Mouse (Mus musculus) lung, embryonic 15.5 days (tissue): ENCODE measurements around the gene Gna13. TPM values are rescaled to one million over a fixed set of nuclear protein-coding genes. Genes with fewer than 3 reads are reported as not detected.
A peak's percentile ranks its signal among the peaks of the same experiment; 100 is the strongest.

Experiments used
- ATAC-seq: fragments of 200-750 bp; cut with Nextera tagmentation; 2 replicates; pipeline ENCODE4 v1.8.0; 2017; ENCODE audit warnings: moderate number of reproducible peaks, borderline replicate concordance; ENCODE audit not compliant: low FRiP score, low TSS enrichment; ENCODE audit errors: extremely low read depth
- H3K27ac ChIP-seq: fragments of 300-500 bp; sonication (generic); 2 replicates; pipeline ENCODE4 v1.5.1; 2015; ENCODE audit warnings: moderate library complexity, mild to moderate bottlenecking, inconsistent platforms
- H3K27me3 ChIP-seq: fragments of 300-500 bp; sonication (generic); 2 replicates; pipeline ENCODE4 v1.6.1; 2015; ENCODE audit warnings: inconsistent platforms
- H3K36me3 ChIP-seq: fragments of 300-500 bp; sonication (generic); 2 replicates; pipeline ENCODE4 v1.6.1; 2015; ENCODE audit warnings: inconsistent platforms
- H3K4me1 ChIP-seq: fragments of 300-500 bp; sonication (generic); 2 replicates; pipeline ENCODE4 v1.6.1; 2015; ENCODE audit warnings: inconsistent platforms
- H3K4me2 ChIP-seq: fragments of 300-500 bp; sonication (generic); 2 replicates; pipeline ENCODE4 v1.6.1; 2015; ENCODE audit warnings: inconsistent platforms, mild to moderate bottlenecking, moderate library complexity
- H3K4me3 ChIP-seq: fragments of 300-500 bp; sonication (generic); 2 replicates; pipeline ENCODE4 v1.5.1; 2015; ENCODE audit warnings: mild to moderate bottlenecking, inconsistent platforms
- H3K9ac ChIP-seq: fragments of 300-500 bp; sonication (generic); 2 replicates; pipeline ENCODE4 v1.6.1; 2015; ENCODE audit warnings: inconsistent platforms
- H3K9me3 ChIP-seq: fragments of 300-500 bp; sonication (generic); 2 replicates; pipeline ENCODE4 v1.6.1; 2016; ENCODE audit warnings: inconsistent platforms
- WGBS: fragments of 180-500 bp; shearing (Covaris S2); methylation state at CpG from one replicate; pipeline ENCODE4 v1.1.7; 2015; 5-methylcytosine and 5-hydroxymethylcytosine counted together
- polyA plus RNA-seq: library from polyadenylated mRNA; unstranded; fragments of >200 nt; fragmentation: Nextera tagmentation; extraction: Ambion mirVana; gene quantifications from 2 replicates; pipeline ENCODE4 v1.2.1, GENCODE M21; 2015

Gene Gna13
- polyA plus RNA-seq, 1 experiment from 2014 or later = 27.8 TPM

- H3K36me3 ChIP-seq = peaks cover 36% of the 10 kb centered on the region
- ATAC-seq = no peak
- 45% methylated on average over 7 of the region's 8 CpGs for WGBS
- no peak overlapping the region for H3K4me2 ChIP-seq
- H3K9me3 ChIP-seq = no peaks in the 10 kb centered on the region
- no peak overlapping the region for H3K9ac ChIP-seq
- H3K27ac ChIP-seq = no peak overlapping the region
- peaks cover 11% of the 10 kb centered on the region for H3K4me1 ChIP-seq
- no peaks in the 10 kb centered on the region for H3K27me3 ChIP-seq
- H3K4me3 ChIP-seq = no peak overlapping the region
Observed at GRCm38 (mm10) chr11:109436889-109437288, 74.3 kb downstream of the Gna13 start.

- Histone ChIP-seq H3K4me1 (peaks cover 11% of the 10 kb centered on the region), H3K4me3 (peak overlapping the region; percentile 56), H3K27me3 (no peaks in the 10 kb centered on the region), H3K27ac (peak overlapping the region; percentile 42; the same call in 1 of the 2 replicates), H3K9me3 (no peaks in the 10 kb centered on the region), H3K36me3 (peaks cover 29% of the 10 kb centered on the region), H3K9ac (peak overlapping the region; percentile 55; the same call in 1 of the 2 replicates), H3K4me2 (peak overlapping the region; percentile 83)
- WGBS = 5% methylated on average over 5 of the region's 5 CpGs
- ATAC-seq = no peak; the same call in 1 of the 2 replicates
Observed at GRCm38 (mm10) chr11:109439209-109439608, 76.6 kb downstream of the Gna13 start.

GRCm38 (mm10) chr11:109439829-109440340, 77.3 kb downstream of the Gna13 start:
- Histone ChIP-seq H3K9ac (peak overlapping the region; percentile 55), H3K4me3 (peak overlapping the region; percentile 56), H3K9me3 (no peaks in the 10 kb centered on the region), H3K4me2 (peak overlapping the region; percentile 83), H3K27ac (peak overlapping the region; percentile 66), H3K27me3 (no peaks in the 10 kb centered on the region), H3K36me3 (peaks cover 23% of the 10 kb centered on the region), H3K4me1 (peaks cover 11% of the 10 kb centered on the region)
- WGBS = under 1% methylated on average over 30 of the region's 32 CpGs
- ATAC-seq = peak; percentile 78

GRCm38 (mm10) chr11:109440641-109441040, 78.0 kb downstream of the Gna13 start:
- no peak for ATAC-seq
- Histone ChIP-seq H3K9ac (no peak overlapping the region), H3K9me3 (no peaks in the 10 kb centered on the region), H3K4me2 (peak overlapping the region; percentile 83), H3K27ac (no peak overlapping the region), H3K36me3 (peaks cover 15% of the 10 kb centered on the region), H3K4me3 (peak overlapping the region; percentile 56), H3K27me3 (no peaks in the 10 kb centered on the region), H3K4me1 (peaks cover 11% of the 10 kb centered on the region)
- 52% methylated on average over 4 of the region's 4 CpGs for WGBS

DNA sequence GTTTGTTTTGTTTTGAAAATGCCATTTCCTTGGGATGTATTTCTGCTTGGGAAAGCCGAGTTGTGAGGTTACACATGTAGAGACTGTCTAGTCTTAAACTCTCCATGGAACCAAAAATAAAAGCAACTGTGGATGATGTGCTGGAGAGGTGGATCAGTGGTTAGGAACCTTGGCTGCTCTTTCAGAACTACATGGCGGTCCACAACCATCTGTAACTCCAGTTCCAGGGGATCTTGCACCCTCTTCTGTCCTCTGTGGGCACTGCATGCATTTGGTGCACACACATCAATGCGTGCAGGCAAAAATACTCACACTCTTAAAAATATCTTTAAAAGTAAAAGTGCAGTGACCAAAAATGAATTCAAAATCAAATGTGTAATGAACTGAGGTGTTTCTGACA, 78.5 kb downstream of the Gna13 start:
- Histone ChIP-seq H3K27me3 (no peaks in the 10 kb centered on the region), H3K4me1 (peaks cover 11% of the 10 kb centered on the region), H3K4me3 (no peak overlapping the region), H3K9me3 (no peaks in the 10 kb centered on the region), H3K4me2 (0 out of 2 replicates have a peak overlapping the region, but pooled peaks have one; percentile 83), H3K36me3 (peaks cover 12% of the 10 kb centered on the region; the same call in 1 of the 2 replicates), H3K27ac (no peak overlapping the region), H3K9ac (no peak overlapping the region)
- no peak for ATAC-seq
- 59% methylated on average over 3 of the region's 3 CpGs for WGBS

DNA sequence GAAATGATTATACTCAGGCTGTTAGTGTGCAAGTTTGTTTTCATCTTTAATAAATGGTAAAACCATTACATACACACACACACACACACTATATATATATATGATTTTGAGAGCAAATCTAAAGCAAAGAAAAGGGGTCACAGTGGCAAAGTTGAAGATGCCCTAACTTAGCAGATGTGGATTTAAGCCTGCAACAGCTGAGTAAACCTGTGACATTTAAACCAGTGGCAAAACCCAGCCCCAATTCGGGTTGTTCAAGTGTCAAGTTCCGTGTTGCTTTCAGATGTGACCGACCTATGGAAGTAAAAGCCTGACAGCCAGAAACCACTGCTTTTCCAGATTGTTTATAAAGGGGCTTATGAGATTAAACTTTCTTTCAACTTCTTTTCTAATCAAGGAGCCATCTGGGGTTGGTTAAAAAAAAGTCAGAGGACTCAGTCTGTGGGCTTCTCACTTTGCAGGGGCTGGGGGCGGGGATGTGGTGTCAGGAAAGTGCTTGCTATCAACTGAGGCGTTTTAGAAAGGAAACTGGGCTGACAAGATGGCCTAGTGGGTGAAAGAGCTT, 79.6 kb downstream of the Gna13 start:
- Histone ChIP-seq H3K4me2 (no peak overlapping the region), H3K9me3 (no peaks in the 10 kb centered on the region), H3K4me3 (no peak overlapping the region), H3K4me1 (peaks cover 11% of the 10 kb centered on the region), H3K27ac (no peak overlapping the region), H3K36me3 (0 out of 2 replicates have a peak, but pooled peaks cover 1% of the 10 kb centered on the region), H3K27me3 (no peaks in the 10 kb centered on the region), H3K9ac (no peak overlapping the region)
- no peak for ATAC-seq
- 35% methylated on average over 5 of the region's 5 CpGs for WGBS

- ATAC-seq = no peak
- Histone ChIP-seq H3K4me2 (no peak overlapping the region), H3K9ac (no peak overlapping the region), H3K27ac (no peak overlapping the region), H3K4me1 (peaks cover 11% of the 10 kb centered on the region), H3K36me3 (no peaks in the 10 kb centered on the region), H3K4me3 (no peak overlapping the region), H3K27me3 (no peaks in the 10 kb centered on the region), H3K9me3 (no peaks in the 10 kb centered on the region)
- WGBS = 87% methylated on average over 8 of the region's 8 CpGs
Observed at GRCm38 (mm10) chr11:109443468-109444263, 81.0 kb downstream of the Gna13 start.

GRCm38 (mm10) chr11:109444600-109444999, 82.0 kb downstream of the Gna13 start:
- no peaks in the 10 kb centered on the region for H3K27me3 ChIP-seq
- peaks cover 8% of the 10 kb centered on the region for H3K4me1 ChIP-seq
- WGBS = 58% methylated on average over 7 of the region's 7 CpGs
- no peaks in the 10 kb centered on the region for H3K36me3 ChIP-seq
- no peak overlapping the region for H3K4me3 ChIP-seq
- H3K9ac ChIP-seq = no peak overlapping the region
- no peak overlapping the region for H3K4me2 ChIP-seq
- no peak for ATAC-seq
- no peaks in the 10 kb centered on the region for H3K9me3 ChIP-seq
- H3K27ac ChIP-seq = no peak overlapping the region

DNA sequence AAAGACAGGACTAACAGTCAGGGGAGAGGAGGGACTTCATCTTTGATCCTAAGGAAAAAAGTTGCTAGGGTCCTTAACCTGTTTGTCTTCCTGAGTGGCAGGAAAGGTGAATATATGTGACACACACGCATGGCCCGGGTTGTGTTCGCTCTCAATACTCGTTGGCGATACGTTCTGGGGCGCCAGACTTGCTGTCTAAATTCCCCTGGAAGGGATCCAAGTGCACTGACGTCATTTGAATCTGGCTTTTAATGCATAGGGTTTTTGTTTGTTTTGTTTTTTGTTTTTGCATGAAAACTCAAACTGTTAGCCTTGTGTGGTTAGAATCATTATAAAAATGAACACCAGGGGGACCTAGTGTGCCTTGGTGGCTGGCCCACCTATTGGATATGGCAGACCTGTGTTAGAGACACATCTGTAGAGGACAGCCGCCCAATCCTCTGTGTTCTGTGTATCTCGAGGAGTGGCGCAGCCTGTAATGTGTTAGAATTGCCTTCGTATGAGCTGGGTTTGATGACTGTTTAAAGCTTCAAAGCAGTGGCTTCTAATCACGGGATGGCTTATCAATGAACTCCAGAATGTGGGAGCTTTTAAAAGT, 82.9 kb downstream of the Gna13 start:
- Histone ChIP-seq H3K4me1 (peaks cover 4% of the 10 kb centered on the region), H3K9ac (no peak overlapping the region), H3K9me3 (no peaks in the 10 kb centered on the region), H3K36me3 (no peaks in the 10 kb centered on the region), H3K27ac (no peak overlapping the region), H3K4me2 (no peak overlapping the region), H3K27me3 (no peaks in the 10 kb centered on the region), H3K4me3 (no peak overlapping the region)
- 34% methylated on average over 13 of the region's 13 CpGs for WGBS
- no peak for ATAC-seq

Other genes starting within 250 kb of the Gna13 start
- gene E030025P04Rik, start 218.5 kb upstream of the Gna13 start, polyA plus RNA-seq = 0.14 TPM in 1 of 2 replicates, not detected in the other
- gene Rgs9, start 64.7 kb upstream of the Gna13 start, polyA plus RNA-seq = 1.3 and 1.7 TPM in 2 replicates
- not detected in 2 replicates for gene 9930022D16Rik, start 51.1 kb downstream of the Gna13 start, polyA plus RNA-seq
- gene Amz2, start 63.1 kb downstream of the Gna13 start, polyA plus RNA-seq = 41.4 and 44.2 TPM in 2 replicates
- gene Arsg, start 110.5 kb downstream of the Gna13 start, polyA plus RNA-seq = 4.2 TPM in 2 replicates
- gene Slc16a6, start 110.8 kb downstream of the Gna13 start, polyA plus RNA-seq = 4.4 and 4.6 TPM in 2 replicates
- gene Wipi1, start 249.1 kb downstream of the Gna13 start, polyA plus RNA-seq = 42.1 and 44.6 TPM in 2 replicates